Mouse (Mus musculus) natural killer cell, adult 2 months (primary cell): ENCODE measurements around the gene Rftn1.
"Not testable (repeated sequence)": the region's sequence is repeated elsewhere in the genome, so short reads cannot be mapped to it uniquely, and the experiment has no call there.

Experiments
- DNase-seq, 2 experiments: peaks; one replicate each; pipeline ENCODE4 v3.0.0; 2022; ENCODE audit warnings: low spot score in 2 of 2

Gene Rftn1

DNA sequence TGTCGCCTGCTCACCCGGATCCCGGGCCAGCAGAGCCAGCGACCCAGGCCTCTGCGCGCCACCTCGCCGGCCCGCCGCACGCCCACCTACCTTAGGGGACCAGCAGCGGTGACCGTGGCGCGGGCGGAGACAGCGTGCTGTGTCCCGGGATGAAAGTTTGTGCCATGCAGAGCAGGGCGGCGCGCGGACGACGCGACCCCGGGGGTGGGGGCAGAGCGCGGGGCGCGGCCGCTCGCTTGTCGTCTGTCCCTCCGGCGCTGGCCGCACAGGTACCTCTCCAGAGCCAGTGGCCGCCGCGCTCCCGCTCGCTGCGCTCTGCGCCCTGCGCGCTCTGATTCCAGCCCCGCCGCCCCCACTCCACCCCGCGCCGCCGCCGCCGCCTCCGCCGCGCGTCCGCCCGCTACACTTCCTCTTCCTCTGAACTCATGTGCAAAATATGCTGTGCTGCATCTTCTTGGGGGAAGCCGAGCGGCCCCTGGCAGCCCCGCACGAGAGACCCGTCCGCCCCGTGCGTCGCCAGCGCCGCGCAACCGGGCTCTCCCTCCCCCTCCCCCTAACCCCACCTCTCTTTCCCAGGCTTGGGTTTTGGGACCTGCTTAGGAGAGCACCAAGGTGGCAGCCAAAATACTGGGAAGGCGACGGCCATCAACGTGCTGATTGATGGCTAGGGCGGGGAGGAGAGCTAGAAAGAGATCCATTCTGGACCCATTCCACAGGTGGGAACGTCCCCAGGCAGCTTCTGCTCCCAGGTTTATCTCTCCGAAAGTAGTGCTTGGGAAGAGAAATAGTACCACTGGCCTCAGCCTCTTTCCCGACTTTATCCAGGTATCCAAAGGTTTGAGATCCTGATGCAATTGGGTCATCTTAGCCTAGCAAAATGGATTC, at the start of gene Rftn1:
Gene Rftn1, minus strand, starts transcription at position 544 of the 885 bp plus-strand sequence.
- peak; percentile 17 to 77 for DNase-seq

DNA sequence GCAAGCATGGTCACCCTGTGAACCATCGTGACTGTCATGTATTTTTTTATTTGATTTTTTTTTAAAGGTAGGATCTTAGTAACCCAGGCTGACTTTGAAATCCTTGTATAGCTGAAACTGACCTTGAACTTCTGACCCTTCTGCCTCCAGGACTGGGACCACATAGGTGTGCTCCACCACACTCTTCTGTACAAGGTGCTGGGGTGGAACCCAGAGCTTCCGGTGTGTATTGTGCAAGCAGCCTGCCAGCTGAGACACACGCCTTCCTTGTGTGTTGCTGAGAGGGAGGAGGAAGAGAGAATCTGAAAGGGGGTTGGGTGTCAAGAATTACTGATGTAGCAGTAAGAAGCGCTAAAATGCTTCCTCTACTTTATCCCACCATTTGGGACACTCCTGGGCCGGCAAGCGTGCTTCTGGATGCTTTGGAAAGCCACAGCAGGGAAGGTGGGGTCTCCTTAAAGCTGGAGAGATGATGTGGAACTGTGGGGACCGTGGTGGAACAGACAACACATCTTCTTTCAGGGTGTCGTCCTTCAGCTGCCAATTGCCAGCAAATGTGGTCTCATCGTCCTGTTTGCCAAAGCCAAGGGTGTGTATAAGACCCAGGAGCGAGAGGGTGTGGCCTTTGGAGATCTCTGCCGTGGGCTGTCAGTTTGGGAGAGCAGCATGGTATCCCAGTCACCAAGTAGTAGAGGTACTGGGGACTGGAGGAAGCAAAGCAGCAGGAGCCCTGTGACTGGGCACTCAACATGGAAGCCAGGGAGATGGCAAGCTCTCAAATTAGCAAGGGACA, 47.5 kb upstream of the Rftn1 start:
- no peak for DNase-seq

DNA sequence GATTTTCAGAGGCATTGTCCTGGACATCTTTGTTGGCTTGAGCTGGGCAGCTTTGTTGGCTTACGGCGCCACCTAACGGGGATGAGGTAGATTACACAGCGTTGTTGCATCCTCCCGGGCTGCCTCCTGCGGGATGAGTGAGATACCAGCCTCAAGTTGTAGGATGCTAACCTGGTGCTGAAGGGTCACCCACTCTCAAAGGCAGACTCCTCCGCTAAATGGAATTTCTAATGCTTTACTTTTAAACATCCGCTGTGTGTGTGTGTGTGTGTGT, 46.9 kb upstream of the Rftn1 start:
- peak; percentile 53 to 75 for DNase-seq

- DNase-seq, result no peak
These were observed 46.4 kb upstream of the Rftn1 start for GRCm38 (mm10) chr17:50236702-50237435.

DNA sequence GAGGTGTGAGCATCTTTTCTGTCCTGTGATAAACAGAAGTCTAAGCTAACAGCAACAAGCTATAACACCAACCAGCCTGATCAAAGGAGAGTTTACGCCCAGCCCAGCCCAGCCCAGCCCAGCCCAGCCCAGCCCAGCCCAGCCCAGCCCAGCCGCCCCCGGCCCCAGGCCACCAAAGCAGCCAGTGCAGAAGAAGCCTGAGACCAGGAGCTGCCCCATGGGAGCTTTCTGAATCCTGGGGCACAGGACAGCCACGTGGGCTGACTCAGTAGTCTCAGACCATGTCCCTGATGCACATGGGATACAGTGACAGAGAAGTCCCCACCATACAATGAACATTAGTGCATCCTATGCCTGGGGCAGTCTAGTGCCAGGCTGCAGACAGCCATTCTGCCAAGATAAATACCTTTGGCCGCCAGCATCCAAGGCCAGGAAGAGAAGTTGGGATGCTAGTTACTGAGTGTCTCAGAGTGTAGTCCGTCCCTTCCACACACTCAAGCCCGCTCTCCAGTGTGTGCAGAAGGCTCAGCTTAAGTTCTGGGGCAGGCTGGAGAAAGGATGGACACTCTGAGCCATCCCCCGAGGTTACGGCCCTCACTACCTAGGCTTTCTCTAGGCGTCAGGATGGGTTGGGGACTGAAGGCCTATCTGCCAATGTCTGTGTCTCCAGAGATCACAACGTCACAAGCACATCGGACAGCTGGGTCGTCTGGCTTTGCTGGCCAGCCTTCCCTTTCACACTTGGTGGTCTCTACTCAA, 45.6 kb upstream of the Rftn1 start:
- no peak for DNase-seq

- no peak for DNase-seq
These were observed 43.5 kb upstream of the Rftn1 start for GRCm38 (mm10) chr17:50233956-50234355.

GRCm38 (mm10) chr17:50232821-50233220, 42.3 kb upstream of the Rftn1 start:
- no peak for DNase-seq

GRCm38 (mm10) chr17:50231206-50231605, 40.7 kb upstream of the Rftn1 start:
- no peak for DNase-seq

DNA sequence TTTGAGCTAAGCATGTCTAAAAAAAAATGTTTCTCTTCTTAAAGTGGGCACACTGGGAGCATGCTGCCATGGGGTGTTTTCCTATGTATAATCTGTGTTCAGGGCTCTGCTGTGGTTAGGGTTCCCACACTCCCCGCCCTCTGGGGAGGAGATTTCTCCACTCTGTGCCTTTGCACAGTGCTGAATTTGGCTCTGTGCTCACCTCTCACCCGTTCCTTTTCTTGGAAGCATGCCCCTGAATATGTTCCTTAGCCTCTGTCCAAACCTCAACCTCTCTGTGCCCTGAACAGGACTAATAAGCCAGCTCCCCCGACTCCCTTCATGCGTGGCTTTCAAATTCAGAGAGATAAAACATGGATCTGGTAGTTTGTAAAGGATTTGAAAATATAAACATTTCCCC, 39.1 kb upstream of the Rftn1 start:
- DNase-seq, result no peak

DNA sequence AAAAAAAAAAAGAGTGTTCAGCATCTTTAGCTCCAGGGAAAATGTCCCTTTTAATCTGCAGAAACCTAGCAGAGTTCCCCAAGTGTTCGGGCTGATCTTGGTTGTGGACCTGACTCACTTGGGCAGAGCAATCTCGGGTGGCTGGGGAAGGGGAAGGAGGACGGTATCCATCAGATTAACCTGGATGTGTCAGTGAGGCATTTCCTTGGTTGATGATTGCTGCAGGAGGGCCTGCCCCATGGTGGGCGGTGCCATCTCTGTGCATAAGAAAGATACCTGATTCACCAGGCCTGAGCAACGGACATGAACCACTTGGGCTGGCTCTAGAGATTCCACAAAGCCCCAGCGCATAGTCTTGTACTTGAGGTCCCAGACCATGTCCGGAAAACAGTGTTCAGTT, 36.9 kb upstream of the Rftn1 start:
- DNase-seq, result no peak

DNA sequence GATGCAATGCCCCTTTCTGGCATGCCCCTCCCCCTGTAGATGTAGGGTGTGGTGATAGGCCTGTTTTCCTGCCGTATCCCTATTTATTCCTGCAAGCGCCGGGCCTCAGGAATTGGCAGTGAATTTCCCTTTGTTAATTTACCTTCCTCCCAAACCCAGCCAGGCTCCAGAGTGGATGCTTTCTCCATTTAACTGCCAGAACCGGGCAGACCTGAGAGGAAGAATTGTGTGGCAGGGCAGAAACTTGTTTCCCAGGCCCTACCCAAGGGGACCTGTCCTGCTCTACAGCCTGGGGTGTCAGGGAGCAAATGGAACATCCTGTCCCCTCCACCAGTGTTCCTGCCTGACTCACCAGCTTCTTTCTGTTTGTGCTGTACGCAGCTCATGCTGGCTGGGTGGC, 34.2 kb upstream of the Rftn1 start:
- no peak for DNase-seq

GRCm38 (mm10) chr17:50217978-50218377, 27.5 kb upstream of the Rftn1 start:
- no peak for DNase-seq

GRCm38 (mm10) chr17:50215104-50215503, 24.6 kb upstream of the Rftn1 start:
- DNase-seq, result no peak

GRCm38 (mm10) chr17:50213117-50213516, 22.6 kb upstream of the Rftn1 start:
- DNase-seq, result no peak

DNA sequence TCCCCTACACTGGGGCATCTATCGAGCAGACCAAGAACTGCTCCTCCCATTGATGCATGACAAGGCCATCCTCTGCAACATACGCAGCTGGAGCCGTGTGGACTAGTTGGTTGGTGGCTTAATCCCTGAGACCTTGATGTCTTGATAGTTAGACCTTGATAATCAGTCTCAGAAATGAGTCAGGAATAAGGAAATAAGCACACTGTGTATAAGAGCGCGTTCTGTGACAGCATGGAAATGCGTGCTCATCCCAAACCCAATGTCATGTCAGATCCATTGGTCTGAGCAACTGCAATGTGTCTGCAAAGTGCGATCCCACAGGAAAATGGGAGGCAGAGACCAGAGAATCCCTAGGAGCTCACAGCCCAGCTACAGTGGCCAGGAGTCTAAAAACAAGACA, 21.3 kb upstream of the Rftn1 start:
- no peak for DNase-seq

GRCm38 (mm10) chr17:50209831-50210230, 19.4 kb upstream of the Rftn1 start:
- no peak for DNase-seq

DNA sequence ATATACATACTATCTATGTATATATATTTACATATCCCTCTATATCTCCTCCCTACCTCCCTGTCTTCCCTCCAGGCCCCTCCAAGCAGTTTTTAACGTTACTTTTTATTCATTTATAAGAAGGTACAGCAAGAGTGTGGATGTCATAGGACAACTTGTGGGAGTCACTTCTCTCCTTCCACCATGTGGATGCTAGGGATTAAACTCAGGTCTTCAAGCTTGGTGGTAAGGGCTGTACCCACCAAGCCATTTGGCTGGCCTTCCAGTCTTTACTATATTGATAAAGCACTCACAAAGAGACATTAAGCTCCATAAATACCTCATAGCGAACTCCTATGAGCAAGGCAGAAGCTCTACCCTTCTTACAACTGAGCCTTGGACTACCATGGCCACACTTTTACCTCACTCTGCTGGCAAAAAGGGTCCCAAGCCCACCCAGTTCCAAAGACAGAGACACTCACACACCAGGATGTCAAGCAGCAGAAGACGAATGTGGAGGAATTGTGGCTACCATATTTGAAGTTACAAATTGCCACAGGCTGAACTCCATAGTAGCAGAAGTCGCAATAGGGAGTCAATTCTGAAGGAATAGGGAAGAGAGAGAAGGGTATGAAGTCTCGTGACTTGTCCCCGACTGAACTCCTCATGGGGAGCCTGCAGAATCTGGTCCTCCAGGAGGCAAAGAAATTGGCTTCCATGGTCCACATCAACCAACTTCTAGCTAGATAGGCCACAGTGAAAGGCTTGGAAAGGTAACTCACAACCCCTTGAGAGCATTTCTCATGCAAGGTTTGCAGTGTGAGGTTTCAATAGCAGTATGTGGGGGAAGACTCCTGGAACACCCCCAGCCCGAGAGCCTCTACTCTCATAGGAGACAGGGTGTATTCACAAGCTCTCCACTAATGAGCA, 17.9 kb upstream of the Rftn1 start:
- DNase-seq, result no peak

DNA sequence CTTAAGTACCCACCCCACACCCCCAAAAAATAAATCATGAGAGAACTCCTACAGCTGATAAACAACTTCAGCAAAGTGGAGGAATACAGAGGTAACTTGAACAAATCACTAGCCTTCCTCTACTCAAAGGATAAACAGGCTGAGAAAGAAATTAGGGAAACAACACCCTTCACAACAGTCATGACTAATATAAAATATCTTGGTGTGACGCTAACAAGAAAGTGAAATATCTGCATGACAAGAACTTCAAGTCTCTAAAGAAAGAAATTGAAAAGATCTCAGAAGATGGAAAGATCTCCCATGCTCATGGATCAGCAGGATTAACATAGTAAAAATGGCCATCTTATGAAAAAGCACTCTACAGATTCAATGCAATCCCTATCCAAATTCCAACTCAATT, 15.8 kb upstream of the Rftn1 start:
- not testable (repeated sequence) for DNase-seq

DNA sequence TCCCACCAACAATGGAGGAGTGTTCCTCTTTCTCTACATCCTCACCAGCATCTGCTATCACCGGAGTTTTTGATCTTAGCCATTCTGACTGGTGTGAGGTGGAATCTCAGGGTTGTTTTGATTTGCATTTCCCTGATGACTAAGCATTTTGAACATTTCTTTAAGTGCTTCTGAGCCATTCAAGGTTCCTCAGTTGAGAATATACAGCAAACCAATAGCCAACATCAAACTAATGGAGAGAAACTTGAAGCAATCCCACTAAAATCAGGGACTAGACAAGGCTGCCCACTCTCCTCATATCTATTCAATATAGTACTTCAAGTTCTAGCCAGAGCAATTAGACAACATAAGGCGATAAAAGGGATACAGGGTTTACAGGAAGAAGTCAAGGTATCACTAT, 15.4 kb upstream of the Rftn1 start:
- DNase-seq, result not testable (repeated sequence)

DNA sequence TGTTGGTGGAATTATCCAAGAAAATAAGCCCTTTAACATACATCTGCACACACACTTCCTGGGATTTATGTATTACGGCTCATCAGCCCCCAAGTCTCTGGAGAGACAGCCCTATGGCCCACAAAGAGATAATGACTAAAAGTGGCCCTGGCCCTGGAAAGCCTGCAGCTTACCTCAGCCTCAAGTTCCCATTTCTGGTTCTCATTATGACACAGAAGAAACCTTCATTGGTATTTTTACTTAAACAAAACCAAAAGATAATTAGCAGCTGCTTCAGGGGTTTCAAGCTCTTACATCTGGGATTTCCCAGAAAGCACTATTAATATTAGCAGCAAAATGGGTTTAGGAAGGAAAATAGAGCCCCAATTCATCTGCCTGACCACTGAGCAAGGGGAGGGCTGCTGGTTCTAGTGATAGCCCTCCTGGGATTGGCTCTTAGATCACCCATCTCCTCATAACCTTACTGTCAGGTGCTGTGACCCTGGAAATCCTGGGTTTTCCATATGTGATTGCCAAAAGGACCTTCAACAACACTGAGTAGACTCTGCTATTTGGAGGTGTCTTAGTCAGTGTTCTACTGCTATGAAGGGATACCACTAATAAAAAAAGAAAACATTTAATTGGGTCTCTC, 14.8 kb upstream of the Rftn1 start:
- DNase-seq, result no peak
